Mouse (Mus musculus) hindbrain, postnatal 0 days (tissue): Measurements from ENCODE around the gene P2rx5. TPM values are rescaled to one million over a fixed set of nuclear protein-coding genes. Genes with fewer than 3 reads are reported as not detected.

Experiments used
- ATAC-seq: fragments of 200-750 bp; cut with Nextera tagmentation; 2 replicates; pipeline ENCODE4 v1.8.0; 2017; ENCODE audit warnings: mild to moderate bottlenecking, moderate TSS enrichment, moderate library complexity
- DNase-seq: peaks from one replicate; pipeline ENCODE4 v3.0.0-alpha.2; 2015; ENCODE audit warnings: low spot score
- H3K27ac ChIP-seq: fragments of 300-500 bp; sonication (generic); 2 replicates; pipeline ENCODE4 v1.5.1; 2014; ENCODE audit warnings: mild to moderate bottlenecking
- H3K27me3 ChIP-seq: fragments of 300-500 bp; sonication (generic); 2 replicates; pipeline ENCODE4 v1.6.1; 2014; ENCODE audit warnings: low read length, mixed read lengths; ENCODE audit not compliant: insufficient read depth
- H3K36me3 ChIP-seq: fragments of 300-500 bp; sonication (generic); 2 replicates; pipeline ENCODE4 v1.6.1; 2014; ENCODE audit warnings: low read length, mixed read lengths; ENCODE audit not compliant: insufficient read depth
- H3K4me1 ChIP-seq: fragments of 300-500 bp; sonication (generic); 2 replicates; pipeline ENCODE4 v1.6.1; 2014; ENCODE audit warnings: antibody characterized with exemption, low read length, mixed read lengths; ENCODE audit not compliant: insufficient read depth
- H3K4me2 ChIP-seq: fragments of 300-500 bp; sonication (generic); 2 replicates; pipeline ENCODE4 v1.6.1; 2014; ENCODE audit warnings: low read depth, mild to moderate bottlenecking, low read length, moderate library complexity, mixed read lengths
- H3K4me3 ChIP-seq: fragments of 300-500 bp; sonication (generic); 2 replicates; pipeline ENCODE4 v1.5.1; 2014; ENCODE audit warnings: low read length
- H3K9ac ChIP-seq: fragments of 300-500 bp; sonication (generic); replicated peaks from 2 replicates; pipeline ENCODE4 v1.6.1; 2014; ENCODE audit warnings: mild to moderate bottlenecking, low read length, moderate library complexity, mixed read lengths
- H3K9me3 ChIP-seq: fragments of 300-500 bp; sonication (generic); 2 replicates; pipeline ENCODE4 v1.6.1; 2016; ENCODE audit warnings: low read length, mixed read lengths
- CTCF ChIP-seq: IDR thresholded peaks from 2 replicates; pipeline ENCODE4 v1.5.1; 2016; ENCODE audit warnings: antibody characterized with exemption, control low read depth, low read depth
- WGBS: fragments of 180-500 bp; shearing (Covaris S2); extraction: QIAGEN DNeasy Blood & Tissue Kit; methylation state at CpG from one replicate; pipeline ENCODE4 v1.1.7; 2014; 5-methylcytosine and 5-hydroxymethylcytosine counted together
- polyA plus RNA-seq: library from polyadenylated mRNA; unstranded; fragments of >200 nt; fragmentation: Nextera tagmentation; extraction: Ambion mirVana; gene quantifications from 2 replicates; pipeline ENCODE4 v1.2.1, GENCODE M21; 2015
- total RNA-seq: library from RNA; depleted of rRNA; stranded (reverse); fragments of >200 nt; gene quantifications from 2 replicates; pipeline ENCODE4 v1.2.3, GENCODE M21; 2014; rRNA removed

Gene P2rx5
- total and polyA plus RNA-seq, 2 experiments from 2014 or later, result 0.48 to 1.2 TPM

- ATAC-seq, result no peak; the same call in 1 of the 2 replicates
- no peak for TF ChIP-seq CTCF
- Histone ChIP-seq H3K9me3 (no peaks in the 10 kb centered on the region), H3K4me1 (no peaks in the 10 kb centered on the region), H3K4me2 (no peak overlapping the region), H3K9ac (no peak overlapping the region), H3K27ac (no peak overlapping the region), H3K4me3 (no peak overlapping the region), H3K36me3 (no peaks in the 10 kb centered on the region), H3K27me3 (no peaks in the 10 kb centered on the region)
- WGBS, result 43% methylated on average over 3 of the region's 3 CpGs
- DNase-seq, result peak; percentile 25
These were observed 53.7 kb downstream of the P2rx5 start for GRCm38 (mm10) chr11:73213956-73214355.

GRCm38 (mm10) chr11:73219671-73220070 lies 59.5 kb downstream of the P2rx5 start:
- TF ChIP-seq CTCF, result no peak
- H3K4me1 ChIP-seq, result no peaks in the 10 kb centered on the region
- H3K9ac ChIP-seq, result no peak overlapping the region
- no peak for DNase-seq
- no peak for ATAC-seq
- no peak overlapping the region for H3K4me2 ChIP-seq
- 69% methylated on average over 2 of the region's 2 CpGs for WGBS
- H3K9me3 ChIP-seq, result no peaks in the 10 kb centered on the region
- no peaks in the 10 kb centered on the region for H3K27me3 ChIP-seq
- no peak overlapping the region for H3K27ac ChIP-seq
- H3K36me3 ChIP-seq, result no peaks in the 10 kb centered on the region
- H3K4me3 ChIP-seq, result no peak overlapping the region

GRCm38 (mm10) chr11:73220651-73221050 lies 60.4 kb downstream of the P2rx5 start:
- no peak for TF ChIP-seq CTCF
- Histone ChIP-seq H3K4me3 (no peak overlapping the region), H3K9me3 (no peaks in the 10 kb centered on the region), H3K36me3 (no peaks in the 10 kb centered on the region), H3K4me2 (no peak overlapping the region), H3K27me3 (no peaks in the 10 kb centered on the region), H3K4me1 (no peaks in the 10 kb centered on the region), H3K9ac (no peak overlapping the region), H3K27ac (no peak overlapping the region)
- WGBS, result 90% methylated on average over 1 of the region's 1 CpGs
- no peak for ATAC-seq
- DNase-seq, result no peak

Other genes starting within 250 kb of the P2rx5 start
- 2.4 and 4.6 TPM in 2 replicates for gene Atp2a3, start 199.3 kb upstream of the P2rx5 start, total RNA-seq
- gene Atp2a3, start 199.3 kb upstream of the P2rx5 start, polyA plus RNA-seq, result 2.4 and 2.7 TPM in 2 replicates
- 0.32 and 1.3 TPM in 2 replicates for gene P2rx1, start 161.3 kb upstream of the P2rx5 start, total RNA-seq
- gene P2rx1, start 161.3 kb upstream of the P2rx5 start, polyA plus RNA-seq, result 0.45 and 0.60 TPM in 2 replicates
- 27.4 and 32.5 TPM in 2 replicates for gene Camkk1, start 141.4 kb upstream of the P2rx5 start, total RNA-seq
- gene Camkk1, start 141.4 kb upstream of the P2rx5 start, polyA plus RNA-seq, result 26.5 and 26.7 TPM in 2 replicates
- gene Ncbp3, start 112.6 kb upstream of the P2rx5 start, total RNA-seq, result 5.2 and 6.9 TPM in 2 replicates
- 7.3 and 7.7 TPM in 2 replicates for gene Ncbp3, start 112.6 kb upstream of the P2rx5 start, polyA plus RNA-seq
- 0.16 and 0.18 TPM in 2 replicates for gene Itgae, start 69.8 kb upstream of the P2rx5 start, total RNA-seq
- 0.14 and 0.31 TPM in 2 replicates for gene Itgae, start 69.8 kb upstream of the P2rx5 start, polyA plus RNA-seq
- 1.8 and 3.3 TPM in 2 replicates for gene Haspin, start 22.1 kb upstream of the P2rx5 start, total RNA-seq
- 2.4 and 3.4 TPM in 2 replicates for gene Haspin, start 22.1 kb upstream of the P2rx5 start, polyA plus RNA-seq
- gene Emc6, start 16.6 kb downstream of the P2rx5 start, total RNA-seq, result 113 and 156 TPM in 2 replicates
- gene Emc6, start 16.6 kb downstream of the P2rx5 start, polyA plus RNA-seq, result 188 and 191 TPM in 2 replicates
- gene Tax1bp3, start 16.7 kb downstream of the P2rx5 start, total RNA-seq, result 34.7 and 46.4 TPM in 2 replicates
- 95.7 and 97.7 TPM in 2 replicates for gene Tax1bp3, start 16.7 kb downstream of the P2rx5 start, polyA plus RNA-seq
- 20.2 and 20.9 TPM in 2 replicates for gene Ctns, start 38.6 kb downstream of the P2rx5 start, total RNA-seq
- 13.0 and 14.0 TPM in 2 replicates for gene Ctns, start 38.6 kb downstream of the P2rx5 start, polyA plus RNA-seq
- 2.2 and 3.4 TPM in 2 replicates for gene Shpk, start 39.0 kb downstream of the P2rx5 start, total RNA-seq
- gene Shpk, start 39.0 kb downstream of the P2rx5 start, polyA plus RNA-seq, result 2.2 and 2.8 TPM in 2 replicates
- gene Trpv1, start 73.9 kb downstream of the P2rx5 start, total RNA-seq, result 0.63 and 1.6 TPM in 2 replicates
- gene Trpv1, start 73.9 kb downstream of the P2rx5 start, polyA plus RNA-seq, result 0.29 and 0.30 TPM in 2 replicates
- 0.36 and 0.52 TPM in 2 replicates for gene Trpv3, start 107.0 kb downstream of the P2rx5 start, total RNA-seq
- gene Trpv3, start 107.0 kb downstream of the P2rx5 start, polyA plus RNA-seq, result 0.24 and 0.30 TPM in 2 replicates
- gene Aspa, start 169.2 kb downstream of the P2rx5 start, total RNA-seq, result 5.9 and 7.8 TPM in 2 replicates
- gene Aspa, start 169.2 kb downstream of the P2rx5 start, polyA plus RNA-seq, result 7.3 and 8.3 TPM in 2 replicates
- gene Gm49340, start 169.3 kb downstream of the P2rx5 start, total RNA-seq, result not detected in 2 replicates
- gene Gm49340, start 169.3 kb downstream of the P2rx5 start, polyA plus RNA-seq, result not detected in 2 replicates
- not detected in 2 replicates for gene Spata22, start 169.3 kb downstream of the P2rx5 start, total RNA-seq
- 0.33 and 0.34 TPM in 2 replicates for gene Spata22, start 169.3 kb downstream of the P2rx5 start, polyA plus RNA-seq
- not detected in 2 replicates for gene Olfr20, start 190.4 kb downstream of the P2rx5 start, total RNA-seq
- gene Olfr20, start 190.4 kb downstream of the P2rx5 start, polyA plus RNA-seq, result not detected in 2 replicates
- gene Olfr376, start 210.8 kb downstream of the P2rx5 start, total RNA-seq, result not detected in 2 replicates
- gene Olfr376, start 210.8 kb downstream of the P2rx5 start, polyA plus RNA-seq, result not detected in 2 replicates
- gene Olfr1, start 239.2 kb downstream of the P2rx5 start, total RNA-seq, result not detected in 2 replicates
- not detected in 2 replicates for gene Olfr1, start 239.2 kb downstream of the P2rx5 start, polyA plus RNA-seq